25 mouse cellular contexts compared by ENCODE assay signal in genomic region chr6:111621684-111622480, GRCm38 (mm10).
DNase-seq lines count a peak whose midpoint lies in the region; ATAC-seq and TF ChIP-seq lines count a peak whose summit lies in the region.
"Had no signal": no experiment of that assay in that cellular context is flagged by ENCODE, and none has a peak within 500 bp of the region (broad histone marks: within the 10 kb centered on the region; RNA-seq: fewer than 3 reads in every experiment).

No protein-coding gene starts in this region.

- H3K4me3 ChIP-seq in hindbrain, embryonic 12.5 days: no peak overlapping the region
- H3K4me3 ChIP-seq in hindbrain, postnatal 0 days (ENCODE audit: low read length): no peak overlapping the region
- H3K4me3 ChIP-seq in midbrain, embryonic 13.5 days (replicated peaks): no peak overlapping the region
- no peak overlapping the region for H3K4me3 ChIP-seq in midbrain, embryonic 16.5 days (ENCODE audit: low read depth, low read length)
- no peak overlapping the region for H3K4me3 ChIP-seq in liver, embryonic 11.5 days (ENCODE audit: low read depth, low read length)
- H3K4me3 ChIP-seq: erythroblast, embryonic 14.5 days; heart, adult 2 months; heart, embryonic 12.5 days; hindbrain, embryonic 15.5 days; intestine, embryonic 15.5 days; lung, embryonic 15.5 days; stomach, embryonic 15.5 days had no signal

- H3K4me1 ChIP-seq in hindbrain, embryonic 12.5 days: no peaks in the 10 kb centered on the region
- no peaks in the 10 kb centered on the region; the same call in 1 of the 2 replicates for H3K4me1 ChIP-seq in hindbrain, postnatal 0 days (ENCODE audit: insufficient read depth, low read length)
- peaks cover 8% of the 10 kb centered on the region; the same call in 1 of the 2 replicates for H3K4me1 ChIP-seq in midbrain, embryonic 13.5 days (replicated peaks)
- H3K4me1 ChIP-seq in midbrain, embryonic 16.5 days (ENCODE audit: control insufficient read depth, insufficient read depth, low read length): peaks cover 4% of the 10 kb centered on the region; the same call in 1 of the 2 replicates
- no peaks in the 10 kb centered on the region for H3K4me1 ChIP-seq in liver, embryonic 11.5 days (replicated peaks; ENCODE audit: control insufficient read depth, insufficient read depth, low read length)
- H3K4me1 ChIP-seq: heart, embryonic 12.5 days; intestine, embryonic 15.5 days; lung, embryonic 15.5 days; stomach, embryonic 15.5 days had no signal

- no peak overlapping the region for H3K4me2 ChIP-seq in hindbrain, embryonic 12.5 days (replicated peaks)
- no peak overlapping the region for H3K4me2 ChIP-seq in hindbrain, postnatal 0 days (ENCODE audit: low read depth, low read length)
- H3K4me2 ChIP-seq in midbrain, embryonic 13.5 days (replicated peaks): no peak overlapping the region
- no peak overlapping the region for H3K4me2 ChIP-seq in midbrain, embryonic 16.5 days (ENCODE audit: low read length)
- H3K4me2 ChIP-seq in liver, embryonic 11.5 days: no peak overlapping the region
- H3K4me2 ChIP-seq: heart, embryonic 12.5 days; hindbrain, embryonic 15.5 days; intestine, embryonic 15.5 days; lung, embryonic 15.5 days; stomach, embryonic 15.5 days had no signal

- TF ChIP-seq POLR2A in brain, embryonic 14.5 days (IDR thresholded peaks at IDR 0.05; ENCODE audit: borderline replicate concordance, extremely low read depth, insufficient read depth, insufficient read length, poor library complexity, severe bottlenecking): no peak

- no peaks in the 10 kb centered on the region for H3K9me3 ChIP-seq in hindbrain, embryonic 12.5 days (replicated peaks)
- H3K9me3 ChIP-seq in hindbrain, postnatal 0 days (ENCODE audit: low read length): no peaks in the 10 kb centered on the region
- no peaks in the 10 kb centered on the region for H3K9me3 ChIP-seq in midbrain, embryonic 13.5 days
- H3K9me3 ChIP-seq in midbrain, embryonic 16.5 days (replicated peaks; ENCODE audit: control insufficient read depth, low read length, poor library complexity, severe bottlenecking): no peaks in the 10 kb centered on the region
- no peaks in the 10 kb centered on the region for H3K9me3 ChIP-seq in liver, embryonic 11.5 days (ENCODE audit: control insufficient read depth, low read length)
- H3K9me3 ChIP-seq: heart, embryonic 12.5 days; hindbrain, embryonic 15.5 days; intestine, embryonic 15.5 days; lung, embryonic 15.5 days; stomach, embryonic 15.5 days had no signal

- no peak for TF ChIP-seq CTCF in hindbrain, postnatal 0 days (IDR thresholded peaks at IDR 0.05; ENCODE audit: low read depth)
- TF ChIP-seq CTCF in brain, embryonic 14.5 days (IDR thresholded peaks at IDR 0.05; ENCODE audit: borderline replicate concordance, extremely low read depth, insufficient read depth, insufficient read length): no peak

- WGBS in hindbrain, embryonic 12.5 days: 51% methylated on average over 8 of the region's 8 CpGs
- WGBS in hindbrain, postnatal 0 days: 51% methylated on average over 8 of the region's 8 CpGs
- 54% methylated on average over 8 of the region's 8 CpGs for WGBS in midbrain, embryonic 13.5 days
- 53% methylated on average over 8 of the region's 8 CpGs for WGBS in midbrain, embryonic 16.5 days
- WGBS in liver, embryonic 11.5 days: 67% methylated on average over 8 of the region's 8 CpGs

- H3K27me3 ChIP-seq in hindbrain, embryonic 12.5 days: no peaks in the 10 kb centered on the region
- H3K27me3 ChIP-seq in hindbrain, postnatal 0 days (ENCODE audit: insufficient read depth, low read length): no peaks in the 10 kb centered on the region
- no peaks in the 10 kb centered on the region for H3K27me3 ChIP-seq in midbrain, embryonic 13.5 days
- no peaks in the 10 kb centered on the region for H3K27me3 ChIP-seq in midbrain, embryonic 16.5 days (ENCODE audit: control insufficient read depth, insufficient read depth, low read depth, low read length)
- H3K27me3 ChIP-seq in liver, embryonic 11.5 days (replicated peaks; ENCODE audit: control insufficient read depth, insufficient read depth, low read length): no peaks in the 10 kb centered on the region
- H3K27me3 ChIP-seq: heart, embryonic 12.5 days; hindbrain, embryonic 15.5 days; intestine, embryonic 15.5 days; lung, embryonic 15.5 days; stomach, embryonic 15.5 days had no signal

- peak; percentile 56; the same call in 1 of the 2 replicates for ATAC-seq in hindbrain, embryonic 12.5 days (ENCODE audit: low FRiP score)
- no peak for ATAC-seq in hindbrain, postnatal 0 days
- ATAC-seq in midbrain, embryonic 13.5 days: peak; percentile 53
- ATAC-seq in midbrain, embryonic 16.5 days: no peak
- no peak for ATAC-seq in liver, embryonic 11.5 days (replicated peaks; ENCODE audit: low FRiP score)
- ATAC-seq: activated CD4-positive, CD25-positive, alpha-beta regulatory T cell, adult 4 months; intestine, embryonic 15.5 days had no signal

- no peak overlapping the region for H3K9ac ChIP-seq in hindbrain, embryonic 12.5 days
- no peak overlapping the region for H3K9ac ChIP-seq in hindbrain, postnatal 0 days (replicated peaks; ENCODE audit: low read length)
- no peak overlapping the region for H3K9ac ChIP-seq in midbrain, embryonic 13.5 days (replicated peaks)
- no peak overlapping the region for H3K9ac ChIP-seq in midbrain, embryonic 16.5 days (ENCODE audit: low read depth, low read length)
- no peak overlapping the region for H3K9ac ChIP-seq in liver, embryonic 11.5 days (ENCODE audit: low read depth, low read length)
- H3K9ac ChIP-seq: heart, embryonic 12.5 days; hindbrain, embryonic 15.5 days; intestine, embryonic 15.5 days; lung, embryonic 15.5 days; stomach, embryonic 15.5 days had no signal

- H3K27ac ChIP-seq in hindbrain, embryonic 12.5 days: no peak overlapping the region
- no peak overlapping the region; the same call in 1 of the 2 replicates for H3K27ac ChIP-seq in hindbrain, postnatal 0 days
- no peak overlapping the region for H3K27ac ChIP-seq in midbrain, embryonic 13.5 days
- H3K27ac ChIP-seq in midbrain, embryonic 16.5 days (ENCODE audit: low read length): no peak overlapping the region
- no peak overlapping the region for H3K27ac ChIP-seq in liver, embryonic 11.5 days (ENCODE audit: low read depth, low read length)
- H3K27ac ChIP-seq: heart, adult 2 months; hindbrain, embryonic 15.5 days; intestine, embryonic 15.5 days; kidney, postnatal 0 days; lung, embryonic 15.5 days; stomach, embryonic 15.5 days had no signal

- no peak for DNase-seq in hindbrain, postnatal 0 days (ENCODE audit: low spot score)
- peak; percentile 16 for DNase-seq in R1 (ENCODE audit: low read depth, low spot score)
- peak; percentile 56 for DNase-seq in brain, embryonic 14.5 days (ENCODE audit: low read depth)
- no peak for DNase-seq in spleen, postnatal 36 days (ENCODE audit: low spot score in 2 of 2)
- DNase-seq in liver, embryonic 11.5 days (ENCODE audit: low spot score): no peak
- DNase-seq: adrenal gland, adult 2 months; adrenal gland, postnatal 36 days; B cell, adult 2 months; heart, adult 2 months; heart, postnatal 4 days; kidney, adult 8-10 months; kidney, postnatal 4 days; lung, postnatal 36 days; right cerebral cortex, postnatal 14 days had no signal

- H3K36me3 ChIP-seq in hindbrain, embryonic 12.5 days: no peaks in the 10 kb centered on the region
- no peaks in the 10 kb centered on the region for H3K36me3 ChIP-seq in hindbrain, postnatal 0 days (ENCODE audit: insufficient read depth, low read length)
- H3K36me3 ChIP-seq in midbrain, embryonic 13.5 days: no peaks in the 10 kb centered on the region
- H3K36me3 ChIP-seq in midbrain, embryonic 16.5 days (ENCODE audit: control insufficient read depth, insufficient read depth, low read length): no peaks in the 10 kb centered on the region
- H3K36me3 ChIP-seq in liver, embryonic 11.5 days (ENCODE audit: control insufficient read depth, insufficient read depth, low read length): no peaks in the 10 kb centered on the region
- H3K36me3 ChIP-seq: heart, embryonic 12.5 days; hindbrain, embryonic 15.5 days; intestine, embryonic 15.5 days; lung, embryonic 15.5 days; stomach, embryonic 15.5 days had no signal

Comparison
In these comparisons a context has a peak if more than half of its experiments do, and no peak if none do; other contexts are left out.
1. ATAC-seq: peak in hindbrain, embryonic 12.5 days (single experiment) and midbrain, embryonic 13.5 days (single experiment); none in hindbrain, postnatal 0 days (single experiment), midbrain, embryonic 16.5 days (single experiment) and liver, embryonic 11.5 days (single experiment).
2. DNase-seq: peak in R1 (single experiment) and brain, embryonic 14.5 days (single experiment); none in hindbrain, postnatal 0 days (single experiment), spleen, postnatal 36 days (0 of 2) and liver, embryonic 11.5 days (single experiment).